ENCODE assay signal across 17 mouse cellular contexts in the genomic region with DNA sequence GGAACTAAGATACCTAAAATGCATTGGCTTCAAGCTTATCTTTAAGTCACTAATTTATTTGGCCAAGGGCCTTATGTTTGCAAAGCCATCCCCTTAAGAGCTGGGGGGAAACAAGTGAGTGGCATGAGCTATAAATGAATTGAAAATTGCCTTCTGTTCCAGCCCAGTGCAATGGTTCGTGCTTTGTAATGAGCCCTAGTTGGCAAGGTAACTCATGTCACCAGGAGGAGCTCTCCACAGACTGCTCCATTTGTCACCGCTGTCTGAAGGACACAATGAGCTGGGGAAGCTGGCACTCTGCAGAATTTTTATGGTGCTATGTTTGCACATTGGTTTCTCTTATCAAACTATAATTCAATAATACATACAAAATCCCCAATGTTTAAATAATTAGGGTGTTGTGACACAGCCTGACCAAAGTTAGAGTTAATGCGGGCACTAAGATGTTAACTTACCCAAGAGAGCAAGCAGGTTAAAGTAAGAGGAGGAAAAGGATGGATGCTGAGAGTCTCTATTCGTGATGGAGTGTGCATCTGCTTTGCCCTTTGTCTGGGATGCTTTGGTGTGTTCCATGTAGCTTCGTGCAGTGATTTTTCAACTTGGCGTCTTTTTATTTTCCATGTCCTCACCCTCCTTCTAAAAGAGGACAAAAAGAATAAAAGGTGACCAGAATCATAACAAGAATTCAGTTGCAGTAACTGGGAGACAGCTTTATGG.
DNase-seq lines count a peak whose midpoint lies in the region; ATAC-seq and TF ChIP-seq lines count a peak whose summit lies in the region.
"Had no signal": no experiment of that assay in that cellular context is flagged by ENCODE, and none has a peak within 500 bp of the region (broad histone marks: within the 10 kb centered on the region; RNA-seq: fewer than 3 reads in every experiment).

No protein-coding gene starts in this region.

- 67% methylated on average over 6 of the region's 6 CpGs for WGBS in hindbrain, embryonic 10.5 days
- WGBS in midbrain, embryonic 14.5 days: 45% methylated on average over 6 of the region's 6 CpGs
- WGBS in liver, postnatal 0 days (ENCODE audit: insufficient replicate concordance): 64% methylated on average over 6 of the region's 6 CpGs

- no peaks in the 10 kb centered on the region for H3K36me3 ChIP-seq in hindbrain, embryonic 10.5 days
- no peaks in the 10 kb centered on the region for H3K36me3 ChIP-seq in midbrain, embryonic 14.5 days (ENCODE audit: control insufficient read depth, insufficient read depth, low read length)
- H3K36me3 ChIP-seq in liver, postnatal 0 days (replicated peaks; ENCODE audit: insufficient read depth, low read length): no peaks in the 10 kb centered on the region
- H3K36me3 ChIP-seq: embryonic facial prominence, embryonic 12.5 days had no signal

- no peak overlapping the region for H3K4me3 ChIP-seq in hindbrain, embryonic 10.5 days
- no peak overlapping the region for H3K4me3 ChIP-seq in midbrain, embryonic 14.5 days (replicated peaks; ENCODE audit: low read depth, low read length)
- no peak overlapping the region for H3K4me3 ChIP-seq in liver, postnatal 0 days (ENCODE audit: low read depth, low read length)
- H3K4me3 ChIP-seq: embryonic facial prominence, embryonic 12.5 days; myocyte had no signal

- no peak for TF ChIP-seq EP300 in liver, postnatal 0 days (IDR thresholded peaks at IDR 0.05; ENCODE audit: low read depth)

- no peaks in the 10 kb centered on the region; the same call in 1 of the 2 replicates for H3K4me1 ChIP-seq in hindbrain, embryonic 10.5 days (replicated peaks)
- 0 out of 2 replicates have a peak, but pooled peaks cover 4% of the 10 kb centered on the region for H3K4me1 ChIP-seq in midbrain, embryonic 14.5 days (ENCODE audit: control insufficient read depth, insufficient read depth, low read length)
- H3K4me1 ChIP-seq in liver, postnatal 0 days (ENCODE audit: insufficient read depth): no peaks in the 10 kb centered on the region
- H3K4me1 ChIP-seq: embryonic facial prominence, embryonic 12.5 days had no signal

- H3K27me3 ChIP-seq in hindbrain, embryonic 10.5 days (ENCODE audit: insufficient read depth, poor library complexity, severe bottlenecking): no peaks in the 10 kb centered on the region
- no peaks in the 10 kb centered on the region for H3K27me3 ChIP-seq in midbrain, embryonic 14.5 days (ENCODE audit: control insufficient read depth, insufficient read depth, low read length)
- no peaks in the 10 kb centered on the region for H3K27me3 ChIP-seq in liver, postnatal 0 days (ENCODE audit: insufficient read depth, low read length)
- H3K27me3 ChIP-seq: CH12.LX; embryonic facial prominence, embryonic 12.5 days had no signal

- intact Hi-C loops in left cerebral cortex, postnatal 4 days (cut with DNase I): no loop called here
- intact Hi-C loops in left cerebral cortex, postnatal 36 days (cut with DNase I): no loop called here

- no peak overlapping the region for H3K9ac ChIP-seq in midbrain, embryonic 14.5 days (replicated peaks; ENCODE audit: low read length)
- H3K9ac ChIP-seq in liver, postnatal 0 days (replicated peaks): no peak overlapping the region
- H3K9ac ChIP-seq: embryonic facial prominence, embryonic 12.5 days had no signal

- H3K27ac ChIP-seq in hindbrain, embryonic 10.5 days: peak overlapping the region; percentile 45
- peak overlapping the region; percentile 41; the same call in 1 of the 2 replicates for H3K27ac ChIP-seq in midbrain, embryonic 14.5 days (replicated peaks; ENCODE audit: low read depth, low read length)
- H3K27ac ChIP-seq in liver, postnatal 0 days (ENCODE audit: low read depth): no peak overlapping the region
- H3K27ac ChIP-seq: embryonic facial prominence, embryonic 12.5 days had no signal

- TF ChIP-seq CTCF in liver, postnatal 0 days (IDR thresholded peaks at IDR 0.05; ENCODE audit: low read depth): no peak

- peak; percentile 58; the same call in 1 of the 2 replicates for ATAC-seq in midbrain, embryonic 14.5 days (ENCODE audit: low FRiP score, low TSS enrichment)
- no peak for ATAC-seq in liver, postnatal 0 days
- ATAC-seq: Patski had no signal

- no peaks in the 10 kb centered on the region for H3K9me3 ChIP-seq in hindbrain, embryonic 10.5 days
- no peaks in the 10 kb centered on the region for H3K9me3 ChIP-seq in midbrain, embryonic 14.5 days (ENCODE audit: control insufficient read depth, low read length)
- H3K9me3 ChIP-seq in liver, postnatal 0 days (ENCODE audit: low read length): no peaks in the 10 kb centered on the region
- H3K9me3 ChIP-seq: embryonic facial prominence, embryonic 12.5 days had no signal

- peak; percentile 18 for DNase-seq in left cerebral cortex, postnatal 4 days
- no peak for DNase-seq in left cerebral cortex, postnatal 36 days (ENCODE audit: low spot score in 2 of 2)
- peak; percentile 2 for DNase-seq in hindbrain, embryonic 10.5 days (ENCODE audit: low spot score)
- DNase-seq in midbrain, embryonic 14.5 days: peak; percentile 25
- DNase-seq in gastrocnemius, adult 18-20 months (ENCODE audit: low spot score): no peak
- DNase-seq in kidney, postnatal 14 days: no peak
- no peak for DNase-seq in liver, postnatal 0 days
- DNase-seq: cerebellum, adult 2 months; heart, postnatal 14 days; kidney, adult 9 months; liver; lung, postnatal 14 days; thymus, postnatal 36 days had no signal

- no peak overlapping the region for H3K4me2 ChIP-seq in midbrain, embryonic 14.5 days (ENCODE audit: low read length)
- no peak overlapping the region for H3K4me2 ChIP-seq in liver, postnatal 0 days (ENCODE audit: low read depth, low read length)
- H3K4me2 ChIP-seq: embryonic facial prominence, embryonic 12.5 days had no signal

Comparison
In these comparisons a context has a peak if more than half of its experiments do, and no peak if none do; other contexts are left out.
1. DNase-seq: peak in left cerebral cortex, postnatal 4 days (single experiment), hindbrain, embryonic 10.5 days (single experiment) and midbrain, embryonic 14.5 days (single experiment); none in left cerebral cortex, postnatal 36 days (0 of 2), gastrocnemius, adult 18-20 months (single experiment), kidney, postnatal 14 days (single experiment) and liver, postnatal 0 days (single experiment).